Mouse (Mus musculus): ENCODE results near the gene Rmnd5b. TPM values are rescaled to one million over a fixed set of nuclear protein-coding genes. Genes with fewer than 3 reads are reported as not detected.
"Not testable (repeated sequence)": the region's sequence is repeated elsewhere in the genome, so short reads cannot be mapped to it uniquely, and the experiment has no call there.

Gene Rmnd5b
- polyA plus RNA-seq, 1 experiment from 2014 or later: 39.1 TPM

- H3K36me3 ChIP-seq (replicated peaks): peaks cover 35% of the 10 kb centered on the region
- 92% methylated on average over 6 of the region's 6 CpGs for WGBS
- DNase-seq (ENCODE audit: extremely low spot score, low spot score): no peak
- H3K4me3 ChIP-seq: no peak overlapping the region
- no peaks in the 10 kb centered on the region for H3K9me3 ChIP-seq
- H3K4me1 ChIP-seq: peaks cover 27% of the 10 kb centered on the region
- no peaks in the 10 kb centered on the region for H3K27me3 ChIP-seq (ENCODE audit: poor library complexity, severe bottlenecking)
- no peak overlapping the region for H3K27ac ChIP-seq
Observed at GRCm38 (mm10) chr11:51632130-51632753, 3.5 kb downstream of the Rmnd5b start.

- WGBS: 89% methylated on average over 15 of the region's 15 CpGs
- no peaks in the 10 kb centered on the region for H3K27me3 ChIP-seq (ENCODE audit: poor library complexity, severe bottlenecking)
- no peaks in the 10 kb centered on the region for H3K9me3 ChIP-seq
- peaks cover 60% of the 10 kb centered on the region for H3K36me3 ChIP-seq (replicated peaks)
- H3K4me1 ChIP-seq: peaks cover 9% of the 10 kb centered on the region
- no peak overlapping the region for H3K27ac ChIP-seq
- no peak overlapping the region for H3K4me3 ChIP-seq
- no peak for DNase-seq (ENCODE audit: extremely low spot score, low spot score)
Observed at GRCm38 (mm10) chr11:51629651-51630314, 5.9 kb downstream of the Rmnd5b start.

GRCm38 (mm10) chr11:51627907-51628306, 7.8 kb downstream of the Rmnd5b start:
- WGBS: 90% methylated on average over 8 of the region's 8 CpGs
- Histone ChIP-seq H3K9me3 (no peaks in the 10 kb centered on the region), H3K4me3 (no peak overlapping the region), H3K36me3 (replicated peaks) (peaks cover 75% of the 10 kb centered on the region), H3K27ac (no peak overlapping the region), H3K27me3 (ENCODE audit: poor library complexity, severe bottlenecking) (no peaks in the 10 kb centered on the region), H3K4me1 (no peaks in the 10 kb centered on the region)
- no peak for DNase-seq (ENCODE audit: extremely low spot score, low spot score)

GRCm38 (mm10) chr11:51627425-51627824, 8.3 kb downstream of the Rmnd5b start:
- 94% methylated on average over 9 of the region's 9 CpGs for WGBS
- no peak for DNase-seq (ENCODE audit: extremely low spot score, low spot score)
- no peak overlapping the region for H3K4me3 ChIP-seq
- H3K27ac ChIP-seq: no peak overlapping the region
- no peaks in the 10 kb centered on the region for H3K9me3 ChIP-seq
- H3K36me3 ChIP-seq (replicated peaks): peaks cover 80% of the 10 kb centered on the region
- H3K4me1 ChIP-seq: no peaks in the 10 kb centered on the region
- H3K27me3 ChIP-seq (ENCODE audit: poor library complexity, severe bottlenecking): no peaks in the 10 kb centered on the region

GRCm38 (mm10) chr11:51625187-51625820, 10.4 kb downstream of the Rmnd5b start:
- peaks cover 90% of the 10 kb centered on the region for H3K36me3 ChIP-seq (replicated peaks)
- no peak for DNase-seq (ENCODE audit: extremely low spot score, low spot score)
- 88% methylated on average over 5 of the region's 5 CpGs for WGBS
- no peaks in the 10 kb centered on the region for H3K9me3 ChIP-seq
- H3K4me1 ChIP-seq: peaks cover 16% of the 10 kb centered on the region
- no peak overlapping the region for H3K4me3 ChIP-seq
- H3K27ac ChIP-seq: no peak overlapping the region
- H3K27me3 ChIP-seq (ENCODE audit: poor library complexity, severe bottlenecking): no peaks in the 10 kb centered on the region

- Histone ChIP-seq H3K36me3 (replicated peaks) (peaks cover 73% of the 10 kb centered on the region), H3K4me1 (peaks cover 23% of the 10 kb centered on the region), H3K27me3 (ENCODE audit: poor library complexity, severe bottlenecking) (no peaks in the 10 kb centered on the region), H3K9me3 (no peaks in the 10 kb centered on the region), H3K4me3 (no peak overlapping the region), H3K27ac (no peak overlapping the region)
- no peak for DNase-seq (ENCODE audit: extremely low spot score, low spot score)
- WGBS: 89% methylated on average over 7 of the region's 7 CpGs
Observed at GRCm38 (mm10) chr11:51622971-51623491, 12.7 kb downstream of the Rmnd5b start.

- no peaks in the 10 kb centered on the region for H3K27me3 ChIP-seq (ENCODE audit: poor library complexity, severe bottlenecking)
- H3K4me3 ChIP-seq: peak overlapping the region; percentile 91; the same call in 1 of the 2 replicates
- H3K4me1 ChIP-seq: peaks cover 23% of the 10 kb centered on the region
- no peaks in the 10 kb centered on the region for H3K9me3 ChIP-seq
- H3K36me3 ChIP-seq (replicated peaks): peaks cover 60% of the 10 kb centered on the region
- WGBS: 96% methylated on average over 2 of the region's 2 CpGs
- no peak overlapping the region for H3K27ac ChIP-seq
- no peak for DNase-seq (ENCODE audit: extremely low spot score, low spot score)
Observed at GRCm38 (mm10) chr11:51621776-51622175, 13.9 kb downstream of the Rmnd5b start.

GRCm38 (mm10) chr11:51620084-51620483, 15.6 kb downstream of the Rmnd5b start:
- Histone ChIP-seq H3K4me3 (peak overlapping the region; percentile 91), H3K4me1 (peaks cover 33% of the 10 kb centered on the region), H3K27me3 (ENCODE audit: poor library complexity, severe bottlenecking) (no peaks in the 10 kb centered on the region), H3K9me3 (no peaks in the 10 kb centered on the region), H3K36me3 (replicated peaks) (peaks cover 44% of the 10 kb centered on the region), H3K27ac (peak overlapping the region; percentile 89)
- no peak for DNase-seq (ENCODE audit: extremely low spot score, low spot score)
- WGBS: 4% methylated on average over 11 of the region's 11 CpGs

GRCm38 (mm10) chr11:51619409-51620060, 16.2 kb downstream of the Rmnd5b start, which contains the start of gene Nhp2:
TSS of gene Nhp2 (plus strand) at chr11:51619735.
- Histone ChIP-seq H3K36me3 (replicated peaks) (peaks cover 38% of the 10 kb centered on the region), H3K4me1 (peaks cover 38% of the 10 kb centered on the region), H3K27me3 (ENCODE audit: poor library complexity, severe bottlenecking) (no peaks in the 10 kb centered on the region), H3K9me3 (no peaks in the 10 kb centered on the region), H3K4me3 (peak within 1 kb of the TSS; percentile 91), H3K27ac (peak within 1 kb of the TSS; percentile 89)
- DNase-seq (ENCODE audit: extremely low spot score, low spot score): peak; percentile 94
- under 1% methylated on average over 51 of the region's 51 CpGs for WGBS

GRCm38 (mm10) chr11:51618894-51619408, 16.7 kb downstream of the Rmnd5b start:
- H3K4me3 ChIP-seq: peak overlapping the region; percentile 91
- peak overlapping the region; percentile 89 for H3K27ac ChIP-seq
- no peak for DNase-seq (ENCODE audit: extremely low spot score, low spot score)
- no peaks in the 10 kb centered on the region for H3K27me3 ChIP-seq (ENCODE audit: poor library complexity, severe bottlenecking)
- peaks cover 32% of the 10 kb centered on the region for H3K36me3 ChIP-seq (replicated peaks)
- no peaks in the 10 kb centered on the region for H3K9me3 ChIP-seq
- peaks cover 40% of the 10 kb centered on the region for H3K4me1 ChIP-seq
- WGBS: 53% methylated on average over 8 of the region's 8 CpGs

GRCm38 (mm10) chr11:51617693-51618092, 18.0 kb downstream of the Rmnd5b start:
- Histone ChIP-seq H3K4me3 (no peak overlapping the region), H3K27me3 (ENCODE audit: poor library complexity, severe bottlenecking) (no peaks in the 10 kb centered on the region), H3K9me3 (no peaks in the 10 kb centered on the region), H3K27ac (no peak overlapping the region), H3K36me3 (replicated peaks) (peaks cover 20% of the 10 kb centered on the region), H3K4me1 (peaks cover 40% of the 10 kb centered on the region)
- DNase-seq (ENCODE audit: extremely low spot score, low spot score): peak; percentile 53
- 10% methylated on average over 4 of the region's 4 CpGs for WGBS

GRCm38 (mm10) chr11:51616113-51616512, 19.6 kb downstream of the Rmnd5b start:
- not testable (repeated sequence) for H3K27me3 ChIP-seq (ENCODE audit: poor library complexity, severe bottlenecking); DNase-seq (ENCODE audit: extremely low spot score, low spot score); H3K9me3 ChIP-seq; H3K36me3 ChIP-seq (replicated peaks)
- H3K27ac ChIP-seq: peak overlapping the region; percentile 83
- H3K4me3 ChIP-seq: peak overlapping the region; percentile 43
- 92% methylated on average over 7 of the region's 7 CpGs for WGBS
- peaks cover 32% of the 10 kb centered on the region for H3K4me1 ChIP-seq

Measured in forebrain, embryonic 10.5 days (tissue).